Mouse (Mus musculus) liver, embryonic 15.5 days (tissue): ENCODE measurements around the gene Golga4. TPM values are rescaled to one million over a fixed set of nuclear protein-coding genes. Genes with fewer than 3 reads are reported as not detected.

Source experiments
- ATAC-seq: fragments of 200-750 bp; cut with Nextera tagmentation; 2 replicates; pipeline ENCODE4 v1.8.0; 2017; ENCODE audit warnings: moderate number of reproducible peaks, mild to moderate bottlenecking, moderate library complexity; ENCODE audit not compliant: insufficient read depth
- H3K27ac ChIP-seq: fragments of 300-500 bp; sonication (generic); replicated peaks from 2 replicates; pipeline ENCODE4 v1.5.1; 2015; ENCODE audit warnings: mild to moderate bottlenecking, inconsistent platforms
- H3K27me3 ChIP-seq: fragments of 300-500 bp; sonication (generic); 2 replicates; pipeline ENCODE4 v1.6.1; 2015; ENCODE audit warnings: mild to moderate bottlenecking, inconsistent platforms
- H3K36me3 ChIP-seq: fragments of 300-500 bp; sonication (generic); replicated peaks from 2 replicates; pipeline ENCODE4 v1.6.1; 2015; ENCODE audit warnings: moderate library complexity, mild to moderate bottlenecking, inconsistent platforms
- H3K4me1 ChIP-seq: fragments of 300-500 bp; sonication (generic); replicated peaks from 2 replicates; pipeline ENCODE4 v1.6.1; 2015; ENCODE audit warnings: inconsistent platforms
- H3K4me2 ChIP-seq: fragments of 300-500 bp; sonication (generic); 2 replicates; pipeline ENCODE4 v1.6.1; 2015; ENCODE audit warnings: moderate library complexity, mild to moderate bottlenecking, inconsistent platforms
- H3K4me3 ChIP-seq: fragments of 300-500 bp; sonication (generic); replicated peaks from 2 replicates; pipeline ENCODE4 v1.5.1; 2015; ENCODE audit warnings: mild to moderate bottlenecking, inconsistent platforms
- H3K9ac ChIP-seq: fragments of 300-500 bp; sonication (generic); 2 replicates; pipeline ENCODE4 v1.6.1; 2015; ENCODE audit warnings: moderate library complexity, mild to moderate bottlenecking, inconsistent platforms
- H3K9me3 ChIP-seq: fragments of 300-500 bp; sonication (generic); replicated peaks from 2 replicates; pipeline ENCODE4 v1.6.1; 2016; ENCODE audit warnings: inconsistent platforms
- WGBS: fragments of 180-500 bp; shearing (Covaris S2); methylation state at CpG from one replicate; pipeline ENCODE4 v1.1.7; 2015; ENCODE audit warnings: mixed read lengths; ENCODE audit not compliant: insufficient replicate concordance; 5-methylcytosine and 5-hydroxymethylcytosine counted together
- polyA plus RNA-seq: library from polyadenylated mRNA; unstranded; fragments of >200 nt; fragmentation: Nextera tagmentation; extraction: Ambion mirVana; gene quantifications from 2 replicates; pipeline ENCODE4 v1.2.1, GENCODE M21; 2015

Golga4 gene
- polyA plus RNA-seq, 1 experiment from 2014 or later, result 13.5 TPM

DNA sequence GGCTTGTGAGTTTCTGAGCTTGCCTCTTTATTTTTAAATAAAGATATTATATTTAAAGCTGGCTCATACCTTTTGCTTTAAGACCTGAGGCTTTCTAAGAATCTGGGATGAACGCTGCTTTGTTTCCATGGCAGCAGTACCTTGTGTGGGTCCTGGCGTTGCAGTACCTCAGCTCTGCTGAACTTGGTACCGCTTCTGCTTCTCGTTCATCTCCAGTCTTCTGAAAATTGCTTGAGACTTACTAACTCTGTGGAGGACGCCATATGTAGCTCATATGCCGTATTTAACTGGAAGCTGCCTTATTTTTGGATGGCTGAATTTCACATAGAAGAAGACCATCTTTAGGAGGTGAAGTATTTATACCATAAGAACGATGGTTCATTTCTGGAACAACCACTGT is 2.5 kb downstream of the Golga4 start:
- H3K4me1 ChIP-seq, result peaks cover 72% of the 10 kb centered on the region
- 82% methylated on average over 7 of the region's 7 CpGs for WGBS
- no peaks in the 10 kb centered on the region for H3K9me3 ChIP-seq
- ATAC-seq, result no peak
- no peak overlapping the region for H3K27ac ChIP-seq
- H3K4me3 ChIP-seq, result no peak overlapping the region
- H3K27me3 ChIP-seq, result no peaks in the 10 kb centered on the region
- no peak overlapping the region for H3K4me2 ChIP-seq
- H3K36me3 ChIP-seq, result peaks cover 3% of the 10 kb centered on the region; the same call in 1 of the 2 replicates
- no peak overlapping the region for H3K9ac ChIP-seq

DNA sequence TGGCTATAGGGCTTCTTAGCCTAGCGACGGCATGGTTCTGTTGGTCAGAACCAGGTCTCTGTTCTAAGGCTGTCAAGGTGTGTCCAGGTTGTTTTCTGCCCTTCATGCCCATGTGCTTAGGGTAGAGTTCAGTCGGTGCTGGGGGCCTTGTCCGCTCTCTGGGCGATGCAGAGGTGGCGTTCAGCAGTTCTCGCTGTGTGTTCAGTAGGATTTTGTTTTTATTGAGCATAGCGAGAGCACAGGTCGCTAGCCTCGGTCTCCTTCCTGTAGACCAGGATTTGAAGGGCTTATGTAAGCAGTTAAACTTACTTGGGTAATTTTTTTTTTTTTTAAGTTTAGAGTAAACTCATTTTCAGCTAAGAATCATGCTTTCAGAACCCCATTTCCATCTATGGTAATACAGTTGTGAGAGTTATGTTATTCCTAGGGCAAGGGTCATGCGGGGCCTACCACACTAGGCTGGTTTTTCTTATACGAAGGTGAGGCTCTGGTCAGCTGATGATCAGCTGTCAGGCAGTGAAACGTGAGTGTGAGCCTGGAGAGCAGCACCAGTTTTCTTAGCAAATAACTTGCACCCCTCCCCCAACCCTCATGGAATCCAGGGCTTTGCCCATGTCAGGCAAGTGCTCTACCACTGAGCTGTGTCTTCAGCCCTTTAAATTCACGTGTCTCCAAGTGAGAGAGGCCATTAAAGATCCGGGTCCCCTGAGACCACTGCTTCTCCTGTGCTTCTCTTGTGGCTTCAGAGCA is 5.0 kb downstream of the Golga4 start:
- H3K4me2 ChIP-seq, result no peak overlapping the region
- H3K36me3 ChIP-seq, result peaks cover 20% of the 10 kb centered on the region
- no peak overlapping the region for H3K4me3 ChIP-seq
- H3K27me3 ChIP-seq, result no peaks in the 10 kb centered on the region
- no peaks in the 10 kb centered on the region for H3K9me3 ChIP-seq
- 68% methylated on average over 15 of the region's 15 CpGs for WGBS
- H3K4me1 ChIP-seq, result peaks cover 55% of the 10 kb centered on the region
- no peak overlapping the region for H3K9ac ChIP-seq
- ATAC-seq, result no peak
- no peak overlapping the region for H3K27ac ChIP-seq

DNA sequence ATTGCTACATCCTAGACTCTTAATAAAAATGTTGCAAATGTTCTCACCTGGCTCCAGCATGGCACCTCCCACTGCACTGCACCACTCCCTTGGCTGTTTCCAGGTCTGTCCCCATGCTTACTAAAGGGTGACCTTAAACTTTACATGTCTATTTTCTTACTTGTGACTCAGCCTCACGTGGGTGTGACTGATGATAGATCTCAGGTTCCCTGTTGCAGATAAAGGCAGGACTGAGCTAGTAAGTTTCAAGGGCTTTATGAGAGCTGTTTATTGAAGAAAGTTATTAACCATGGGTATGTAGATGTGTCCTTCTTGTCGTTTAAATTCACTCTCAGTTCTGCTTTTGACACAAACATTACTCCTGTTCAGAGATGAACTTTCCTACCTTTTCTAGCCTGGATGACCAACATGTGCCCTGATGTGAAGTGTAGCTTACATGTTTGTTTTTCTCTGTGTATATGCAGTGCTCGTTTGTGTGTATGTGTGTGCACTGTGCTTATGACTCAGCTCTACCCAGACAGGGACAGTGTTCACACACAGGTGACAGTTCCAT is 6.7 kb downstream of the Golga4 start:
- Histone ChIP-seq H3K9ac (no peak overlapping the region), H3K4me2 (no peak overlapping the region), H3K36me3 (peaks cover 20% of the 10 kb centered on the region), H3K27me3 (no peaks in the 10 kb centered on the region), H3K27ac (no peak overlapping the region), H3K9me3 (no peaks in the 10 kb centered on the region), H3K4me1 (peaks cover 46% of the 10 kb centered on the region), H3K4me3 (no peak overlapping the region)
- 31% methylated on average over 3 of the region's 3 CpGs for whole genome bisulfite sequencing
- ATAC-seq, result no peak

DNA sequence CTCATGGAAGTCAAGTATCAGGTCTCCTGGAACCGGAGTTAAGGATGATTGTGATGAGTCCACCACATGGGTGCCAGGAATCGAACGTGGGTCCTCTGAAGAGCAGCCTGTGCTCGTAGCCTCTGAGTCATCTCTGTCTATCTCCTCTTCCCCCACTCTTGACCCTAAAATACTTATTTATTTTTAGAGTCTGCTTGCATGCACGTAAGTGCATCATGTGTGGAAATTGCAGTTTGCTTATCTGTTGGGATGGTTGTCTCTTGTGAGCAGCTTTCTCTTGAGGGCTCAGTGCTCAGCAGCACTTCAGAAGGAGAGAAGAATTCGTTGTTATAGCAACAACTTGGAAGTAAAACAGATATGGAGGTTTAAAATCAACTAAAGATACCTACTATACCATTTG is 9.4 kb downstream of the Golga4 start:
- Histone ChIP-seq H3K4me2 (no peak overlapping the region), H3K4me1 (peaks cover 31% of the 10 kb centered on the region), H3K9me3 (no peaks in the 10 kb centered on the region), H3K27ac (no peak overlapping the region), H3K9ac (no peak overlapping the region), H3K36me3 (peaks cover 20% of the 10 kb centered on the region), H3K4me3 (no peak overlapping the region), H3K27me3 (no peaks in the 10 kb centered on the region)
- WGBS, result 62% methylated on average over 6 of the region's 6 CpGs
- ATAC-seq, result no peak

DNA sequence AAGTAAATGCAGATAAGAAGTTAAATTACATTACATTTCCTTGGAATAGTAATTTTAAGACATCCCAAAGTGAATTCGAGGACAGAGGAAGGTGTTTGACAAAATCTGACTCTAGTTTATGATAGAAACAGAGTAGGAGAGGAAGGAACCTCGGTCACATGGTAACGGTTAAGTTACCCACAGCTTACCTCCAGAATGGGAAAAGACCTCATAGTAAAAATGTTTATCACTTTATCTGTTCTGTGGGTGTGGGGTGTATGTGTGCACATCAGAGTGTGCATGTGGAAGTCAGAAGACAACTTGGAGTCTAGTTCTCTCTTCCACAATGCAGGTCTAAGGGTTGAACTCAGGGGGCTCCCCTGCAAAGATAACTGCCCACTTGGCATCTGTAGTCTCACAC is 10.1 kb downstream of the Golga4 start:
- Histone ChIP-seq H3K36me3 (peaks cover 17% of the 10 kb centered on the region), H3K9ac (no peak overlapping the region), H3K27ac (no peak overlapping the region), H3K27me3 (no peaks in the 10 kb centered on the region), H3K4me1 (peaks cover 25% of the 10 kb centered on the region), H3K4me2 (no peak overlapping the region), H3K4me3 (no peak overlapping the region), H3K9me3 (no peaks in the 10 kb centered on the region)
- no peak for ATAC-seq
- WGBS, result 33% methylated on average over 3 of the region's 3 CpGs

DNA sequence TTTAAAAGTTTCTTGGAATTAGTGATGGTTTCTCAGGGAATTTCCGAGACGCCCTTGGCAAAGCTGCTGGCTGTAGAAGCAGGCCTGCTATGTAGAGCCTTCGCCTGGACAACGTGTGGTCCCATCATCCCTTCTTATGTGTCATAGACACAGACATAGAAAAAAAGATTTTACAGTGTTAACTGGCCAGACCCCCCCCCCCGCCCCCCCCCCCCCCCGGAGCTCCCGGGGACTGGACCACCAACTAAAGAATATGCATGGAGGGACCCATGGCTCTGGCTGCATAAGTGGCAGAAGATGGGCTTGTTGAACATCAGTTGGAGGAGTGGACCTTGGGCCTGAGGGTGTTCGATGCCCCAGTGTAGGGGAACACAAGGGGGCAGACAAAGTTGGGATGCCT is 11.6 kb downstream of the Golga4 start:
- Histone ChIP-seq H3K36me3 (peaks cover 17% of the 10 kb centered on the region), H3K27me3 (no peaks in the 10 kb centered on the region), H3K9me3 (no peaks in the 10 kb centered on the region), H3K9ac (no peak overlapping the region), H3K27ac (no peak overlapping the region), H3K4me3 (no peak overlapping the region), H3K4me1 (peaks cover 11% of the 10 kb centered on the region), H3K4me2 (no peak overlapping the region)
- no peak for ATAC-seq
- 72% methylated on average over 8 of the region's 8 CpGs for WGBS

DNA sequence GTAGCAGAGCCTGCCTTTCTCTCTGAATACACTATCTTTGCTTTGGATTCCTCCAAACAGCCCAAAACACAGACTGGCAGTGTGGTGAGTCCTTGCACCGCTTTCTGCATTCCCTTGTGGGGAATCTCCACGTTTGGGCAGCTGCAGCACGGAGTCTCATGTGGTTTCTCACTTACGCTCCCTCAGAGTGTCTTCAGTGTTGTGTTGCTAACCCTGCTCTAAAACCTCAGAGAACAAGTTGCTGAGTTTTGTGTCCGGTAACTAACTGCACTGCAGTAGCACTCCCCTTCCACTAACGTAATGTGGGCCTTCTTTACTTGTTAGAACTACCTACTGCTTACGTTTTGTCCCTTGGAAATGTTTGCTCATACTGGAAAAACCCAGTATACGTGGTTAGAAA is 13.0 kb downstream of the Golga4 start:
- H3K27ac ChIP-seq, result no peak overlapping the region
- peaks cover 4% of the 10 kb centered on the region; the same call in 1 of the 2 replicates for H3K4me1 ChIP-seq
- no peak overlapping the region for H3K4me2 ChIP-seq
- H3K36me3 ChIP-seq, result peaks cover 25% of the 10 kb centered on the region
- no peak for ATAC-seq
- no peak overlapping the region for H3K9ac ChIP-seq
- no peaks in the 10 kb centered on the region for H3K27me3 ChIP-seq
- 71% methylated on average over 8 of the region's 8 CpGs for WGBS
- H3K9me3 ChIP-seq, result no peaks in the 10 kb centered on the region
- H3K4me3 ChIP-seq, result no peak overlapping the region

DNA sequence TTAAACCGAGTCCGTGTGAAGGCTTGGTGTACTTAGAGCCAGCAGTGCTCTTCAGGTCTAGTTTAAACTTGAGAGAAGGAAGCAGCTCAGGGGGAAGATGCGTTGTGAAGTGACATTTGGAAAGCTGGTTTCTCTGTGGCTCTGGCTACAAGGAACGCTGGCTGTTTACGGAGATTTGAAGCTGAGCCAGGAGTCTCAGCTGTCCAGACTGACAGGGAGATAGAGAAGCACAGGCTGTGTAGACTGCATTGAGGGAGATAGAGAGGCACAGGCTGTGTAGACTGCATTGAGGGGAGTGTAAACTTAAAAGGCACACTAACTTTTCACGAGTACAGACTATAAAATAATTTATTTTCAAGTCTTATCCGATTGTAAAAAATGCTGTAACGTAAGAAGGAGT is 13.9 kb downstream of the Golga4 start:
- WGBS, result 63% methylated on average over 8 of the region's 8 CpGs
- Histone ChIP-seq H3K4me2 (no peak overlapping the region), H3K36me3 (peaks cover 24% of the 10 kb centered on the region), H3K4me3 (no peak overlapping the region), H3K9me3 (no peaks in the 10 kb centered on the region), H3K27me3 (no peaks in the 10 kb centered on the region), H3K4me1 (peaks cover 4% of the 10 kb centered on the region; the same call in 1 of the 2 replicates), H3K9ac (no peak overlapping the region), H3K27ac (no peak overlapping the region)
- no peak for ATAC-seq

DNA sequence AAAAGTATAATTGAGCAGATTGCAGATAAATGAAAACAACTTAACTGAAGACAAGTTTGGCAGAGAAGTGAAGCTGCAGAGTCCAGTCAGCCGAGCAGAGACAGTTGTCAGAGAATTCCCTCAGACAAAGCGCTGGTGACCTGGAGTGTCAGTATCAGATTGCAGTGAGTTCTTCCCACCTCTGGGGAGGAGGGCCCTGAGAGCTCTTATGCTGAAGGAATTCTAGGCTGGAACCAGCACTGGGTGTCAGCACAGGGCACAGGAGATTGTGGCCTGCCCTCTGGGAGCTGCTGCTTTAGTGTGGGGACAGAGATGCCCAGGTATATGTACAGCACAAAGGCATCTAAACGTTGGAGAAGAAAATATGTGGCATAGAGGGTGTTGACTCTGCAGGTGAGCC is 14.8 kb downstream of the Golga4 start:
- Histone ChIP-seq H3K27ac (no peak overlapping the region), H3K9me3 (no peaks in the 10 kb centered on the region), H3K9ac (no peak overlapping the region), H3K36me3 (peaks cover 26% of the 10 kb centered on the region), H3K4me1 (peaks cover 4% of the 10 kb centered on the region; the same call in 1 of the 2 replicates), H3K4me3 (no peak overlapping the region), H3K4me2 (no peak overlapping the region), H3K27me3 (no peaks in the 10 kb centered on the region)
- no peak for ATAC-seq
- 53% methylated on average over 3 of the region's 3 CpGs for WGBS

DNA sequence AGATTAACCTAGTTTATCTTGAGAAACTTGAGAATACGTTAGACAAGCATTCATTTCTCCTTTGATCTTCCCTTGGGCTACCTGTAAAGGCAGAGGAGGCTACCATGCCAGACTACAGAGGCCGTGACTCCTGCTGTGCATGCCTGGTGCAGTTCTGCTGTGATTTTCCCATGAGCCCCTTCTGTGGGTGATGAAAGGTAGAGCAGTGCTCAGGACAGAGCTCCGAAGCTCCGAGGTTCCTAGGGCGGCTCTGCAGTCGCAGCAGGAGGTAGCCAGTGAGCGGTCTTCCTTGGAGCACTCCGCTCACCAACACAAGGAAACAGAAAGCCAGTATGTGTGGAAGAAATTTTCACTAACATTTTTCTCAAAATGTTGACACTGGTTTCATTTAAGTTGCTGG is 15.6 kb downstream of the Golga4 start:
- WGBS, result 80% methylated on average over 8 of the region's 8 CpGs
- Histone ChIP-seq H3K9ac (no peak overlapping the region), H3K27me3 (no peaks in the 10 kb centered on the region), H3K27ac (no peak overlapping the region), H3K4me1 (no peaks in the 10 kb centered on the region), H3K36me3 (peaks cover 34% of the 10 kb centered on the region), H3K4me3 (no peak overlapping the region), H3K4me2 (no peak overlapping the region), H3K9me3 (no peaks in the 10 kb centered on the region)
- no peak for ATAC-seq

DNA sequence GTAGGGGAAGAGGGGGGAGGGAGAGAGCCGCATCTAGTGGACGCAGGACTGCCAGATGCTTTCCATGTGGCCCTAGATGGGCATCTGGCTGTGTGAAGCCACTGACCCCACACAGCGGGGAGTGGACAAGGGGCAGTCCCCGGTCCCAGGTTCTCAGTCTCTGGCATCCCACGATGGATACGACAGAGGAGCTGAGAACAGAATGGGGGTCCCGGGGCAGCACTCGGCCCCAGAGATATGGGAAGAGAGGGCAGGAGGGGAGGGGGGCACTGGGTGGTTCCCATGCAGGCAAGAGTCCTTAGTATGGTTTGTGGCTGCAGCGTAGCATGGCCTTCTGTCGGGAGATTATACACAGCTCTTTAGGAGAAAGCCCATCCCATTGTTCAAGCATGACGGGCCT is 17.7 kb downstream of the Golga4 start:
- Histone ChIP-seq H3K9me3 (no peaks in the 10 kb centered on the region), H3K4me1 (0 out of 2 replicates have a peak, but pooled peaks cover 4% of the 10 kb centered on the region), H3K9ac (no peak overlapping the region), H3K27ac (no peak overlapping the region), H3K36me3 (peaks cover 50% of the 10 kb centered on the region), H3K4me3 (no peak overlapping the region), H3K27me3 (no peaks in the 10 kb centered on the region), H3K4me2 (no peak overlapping the region)
- WGBS, result 83% methylated on average over 11 of the region's 11 CpGs
- ATAC-seq, result no peak
